Mouse (Mus musculus) intestine, postnatal 0 days (tissue): ENCODE data around the gene Cnst. TPM values are rescaled to one million over a fixed set of nuclear protein-coding genes. Genes with fewer than 3 reads are reported as not detected.

Source experiments
- ATAC-seq: fragments of 200-750 bp; cut with Nextera tagmentation; 2 replicates; pipeline ENCODE4 v1.8.0; 2017; ENCODE audit warnings: mild to moderate bottlenecking, moderate TSS enrichment, moderate library complexity
- H3K27ac ChIP-seq: fragments of 300-500 bp; sonication (generic); 2 replicates; pipeline ENCODE4 v1.5.1; 2014; ENCODE audit warnings: mild to moderate bottlenecking, low read depth, low read length, moderate library complexity
- H3K27me3 ChIP-seq: fragments of 300-500 bp; sonication (generic); replicated peaks from 2 replicates; pipeline ENCODE4 v1.6.1; 2014; ENCODE audit warnings: low read length, mixed read lengths; ENCODE audit not compliant: control insufficient read depth, insufficient read depth
- H3K36me3 ChIP-seq: fragments of 300-500 bp; sonication (generic); 2 replicates; pipeline ENCODE4 v1.6.1; 2014; ENCODE audit warnings: mild to moderate bottlenecking, moderate library complexity; ENCODE audit not compliant: control insufficient read depth, insufficient read depth
- H3K4me1 ChIP-seq: fragments of 300-500 bp; sonication (generic); replicated peaks from 2 replicates; pipeline ENCODE4 v1.6.1; 2014; ENCODE audit warnings: antibody characterized with exemption, low read length, mixed read lengths; ENCODE audit not compliant: control insufficient read depth, insufficient read depth
- H3K4me2 ChIP-seq: fragments of 300-500 bp; sonication (generic); replicated peaks from 2 replicates; pipeline ENCODE4 v1.6.1; 2014; ENCODE audit warnings: low read depth, mild to moderate bottlenecking, moderate library complexity
- H3K4me3 ChIP-seq: fragments of 300-500 bp; sonication (generic); 2 replicates; pipeline ENCODE4 v1.5.1; 2014; ENCODE audit warnings: low read depth, low read length
- H3K9ac ChIP-seq: fragments of 300-500 bp; sonication (generic); 2 replicates; pipeline ENCODE4 v1.6.1; 2014; ENCODE audit warnings: mild to moderate bottlenecking, low read depth, low read length
- H3K9me3 ChIP-seq: fragments of 300-500 bp; sonication (generic); 2 replicates; pipeline ENCODE4 v1.6.1; 2016; ENCODE audit warnings: mixed run types; ENCODE audit not compliant: control insufficient read depth
- CTCF ChIP-seq: sonication (generic); IDR thresholded peaks from 2 replicates; pipeline ENCODE4 v1.5.1; 2016; ENCODE audit warnings: low read depth, mild to moderate bottlenecking, control low read depth, antibody characterized with exemption, moderate library complexity
- WGBS: fragments of 180-500 bp; shearing (Covaris S2); extraction: QIAGEN DNeasy Blood & Tissue Kit; methylation state at CpG from one replicate; pipeline ENCODE4 v1.1.7; 2014; 5-methylcytosine and 5-hydroxymethylcytosine counted together
- polyA plus RNA-seq: library from polyadenylated mRNA; unstranded; fragments of >200 nt; fragmentation: Nextera tagmentation; extraction: Ambion mirVana; gene quantifications from 2 replicates; pipeline ENCODE4 v1.2.1, GENCODE M21; 2015

The Cnst gene
- polyA plus RNA-seq, 1 experiment from 2014 or later = 8.4 TPM

DNA sequence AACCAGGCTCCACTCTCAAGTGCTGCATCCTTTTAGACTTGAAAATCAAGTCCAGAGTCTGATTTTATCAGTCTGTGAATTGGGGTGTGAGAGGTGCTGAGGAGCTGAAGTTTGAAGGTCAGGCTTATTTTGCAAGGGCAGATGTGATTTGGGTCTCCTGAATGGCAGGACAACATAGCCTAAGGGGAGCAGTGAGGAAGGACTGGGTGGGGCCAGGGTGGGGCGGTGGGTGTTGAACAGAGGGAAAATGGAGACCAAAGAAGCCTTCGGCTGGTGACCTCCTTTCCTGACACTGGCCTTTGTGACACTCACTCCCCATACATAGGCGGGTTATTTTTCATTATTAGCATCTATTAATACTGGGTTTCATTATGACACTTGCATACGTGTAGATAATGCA is 81.7 kb downstream of the Cnst start:
- Histone ChIP-seq H3K9me3 (no peaks in the 10 kb centered on the region), H3K4me3 (no peak overlapping the region), H3K4me2 (no peak overlapping the region), H3K36me3 (peaks cover 15% of the 10 kb centered on the region), H3K9ac (no peak overlapping the region), H3K27ac (no peak overlapping the region), H3K27me3 (no peaks in the 10 kb centered on the region), H3K4me1 (0 out of 2 replicates have a peak, but pooled peaks cover 3% of the 10 kb centered on the region)
- TF ChIP-seq CTCF = no peak
- no peak for ATAC-seq
- 86% methylated on average over 4 of the region's 4 CpGs for WGBS

GRCm38 (mm10) chr1:179628438-179629106 is 82.4 kb downstream of the Cnst start:
- H3K9me3 ChIP-seq = no peaks in the 10 kb centered on the region
- H3K4me1 ChIP-seq = 0 out of 2 replicates have a peak, but pooled peaks cover 3% of the 10 kb centered on the region
- no peak overlapping the region for H3K9ac ChIP-seq
- no peak overlapping the region for H3K4me3 ChIP-seq
- no peaks in the 10 kb centered on the region for H3K27me3 ChIP-seq
- peak overlapping the region; percentile 43; the same call in 1 of the 2 replicates for H3K27ac ChIP-seq
- TF ChIP-seq CTCF = no peak
- ATAC-seq = peak; percentile 92
- WGBS = 28% methylated on average over 8 of the region's 8 CpGs
- peak overlapping the region; percentile 45; the same call in 1 of the 2 replicates for H3K4me2 ChIP-seq
- H3K36me3 ChIP-seq = peaks cover 15% of the 10 kb centered on the region

DNA sequence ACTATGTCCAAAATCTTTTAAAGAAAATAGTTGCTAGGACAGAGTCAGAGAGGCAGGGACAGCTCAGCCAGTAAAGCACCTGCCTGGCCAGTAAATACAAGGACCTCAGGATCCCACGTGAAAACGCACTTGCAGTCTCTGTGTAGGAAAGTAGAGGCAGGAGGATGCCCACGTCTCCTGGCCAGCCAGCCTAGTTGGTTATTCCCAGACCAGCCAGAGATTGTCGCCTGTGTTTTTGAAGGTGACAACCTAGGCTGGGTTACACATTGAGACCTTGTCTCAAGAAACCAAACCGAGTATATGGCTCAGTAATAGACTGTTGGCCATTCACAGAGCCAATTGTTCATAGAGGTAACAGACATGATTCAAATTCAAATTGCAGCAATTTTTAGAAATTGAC is 83.1 kb downstream of the Cnst start:
- H3K4me2 ChIP-seq = no peak overlapping the region
- 72% methylated on average over 5 of the region's 5 CpGs for WGBS
- H3K9ac ChIP-seq = no peak overlapping the region
- TF ChIP-seq CTCF = no peak
- H3K36me3 ChIP-seq = peaks cover 15% of the 10 kb centered on the region
- H3K4me3 ChIP-seq = no peak overlapping the region
- no peaks in the 10 kb centered on the region for H3K27me3 ChIP-seq
- no peaks in the 10 kb centered on the region for H3K9me3 ChIP-seq
- H3K4me1 ChIP-seq = 0 out of 2 replicates have a peak, but pooled peaks cover 3% of the 10 kb centered on the region
- no peak overlapping the region; the same call in 1 of the 2 replicates for H3K27ac ChIP-seq
- ATAC-seq = no peak

DNA sequence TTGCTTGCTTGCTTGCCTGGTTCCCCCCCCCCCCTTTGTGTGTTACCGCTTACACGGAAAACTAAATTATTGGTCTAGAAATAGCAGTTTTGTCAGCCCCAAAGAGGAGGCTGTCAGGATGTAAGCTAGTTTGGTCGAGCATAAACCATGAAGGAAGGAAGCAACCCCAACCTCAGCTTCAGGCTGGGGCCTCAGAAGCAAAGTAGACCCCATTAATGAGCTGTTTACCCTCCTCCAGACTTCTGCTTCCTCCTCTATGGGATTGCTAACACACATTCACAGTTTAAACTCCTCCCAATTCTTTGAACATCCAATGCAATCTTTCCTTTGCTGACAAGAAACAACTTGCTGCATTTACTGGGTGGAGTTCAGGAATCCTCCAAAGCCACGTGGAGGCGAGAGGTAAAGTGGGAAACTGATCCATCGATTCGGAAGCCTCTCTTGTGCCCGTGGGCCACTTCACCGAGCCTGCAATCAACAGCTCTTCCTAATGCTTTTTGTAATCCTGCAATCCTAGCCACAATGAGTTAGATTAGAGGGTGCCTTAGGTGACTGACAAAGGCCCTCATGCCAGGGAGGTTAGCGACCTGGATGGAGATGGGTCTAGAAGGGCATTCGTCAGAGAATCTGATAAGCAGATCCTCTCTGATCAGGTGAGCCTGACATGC is 86.7 kb downstream of the Cnst start:
- no peak overlapping the region for H3K27ac ChIP-seq
- H3K4me2 ChIP-seq = no peak overlapping the region
- 82% methylated on average over 11 of the region's 11 CpGs for WGBS
- no peaks in the 10 kb centered on the region for H3K36me3 ChIP-seq
- no peak for TF ChIP-seq CTCF
- 0 out of 2 replicates have a peak, but pooled peaks cover 3% of the 10 kb centered on the region for H3K4me1 ChIP-seq
- no peak for ATAC-seq
- H3K9ac ChIP-seq = no peak overlapping the region
- no peaks in the 10 kb centered on the region for H3K27me3 ChIP-seq
- no peak overlapping the region for H3K4me3 ChIP-seq
- H3K9me3 ChIP-seq = no peaks in the 10 kb centered on the region

DNA sequence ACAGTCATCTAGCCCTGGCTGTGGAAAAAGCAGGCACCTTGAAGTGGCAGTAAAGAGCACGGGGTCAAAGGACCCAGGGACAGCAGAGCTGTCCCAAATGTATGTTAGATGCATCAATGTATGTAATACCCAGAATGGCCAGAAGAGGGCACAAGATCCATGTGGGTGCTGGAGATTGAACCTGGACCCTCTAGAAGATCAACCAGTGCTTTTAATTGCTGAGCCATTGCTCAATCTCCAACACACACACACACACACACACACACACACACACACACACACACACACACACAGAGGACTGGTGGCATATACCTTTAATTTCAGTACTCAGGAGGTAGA is 87.2 kb downstream of the Cnst start:
- Histone ChIP-seq H3K9ac (no peak overlapping the region), H3K27me3 (no peaks in the 10 kb centered on the region), H3K36me3 (no peaks in the 10 kb centered on the region), H3K27ac (no peak overlapping the region), H3K9me3 (no peaks in the 10 kb centered on the region), H3K4me3 (no peak overlapping the region), H3K4me1 (0 out of 2 replicates have a peak, but pooled peaks cover 3% of the 10 kb centered on the region), H3K4me2 (no peak overlapping the region)
- TF ChIP-seq CTCF = peak; percentile 77
- ATAC-seq = no peak
- WGBS = 45% methylated on average over 1 of the region's 1 CpGs

- ATAC-seq = no peak
Measured at GRCm38 (mm10) chr1:179634159-179634558, 88.0 kb downstream of the Cnst start.

More at GRCm38 (mm10) chr1:179634159-179634558, 88.0 kb downstream of the Cnst start:
- Histone ChIP-seq H3K4me2 (no peak overlapping the region), H3K4me1 (0 out of 2 replicates have a peak, but pooled peaks cover 3% of the 10 kb centered on the region), H3K36me3 (no peaks in the 10 kb centered on the region), H3K27ac (no peak overlapping the region), H3K9ac (no peak overlapping the region), H3K9me3 (no peaks in the 10 kb centered on the region), H3K4me3 (no peak overlapping the region), H3K27me3 (no peaks in the 10 kb centered on the region)
- peak; percentile 16; the same call in 1 of the 2 replicates for TF ChIP-seq CTCF
- WGBS = 90% methylated on average over 3 of the region's 3 CpGs
